Mouse (Mus musculus) ES-E14 (cell line): ENCODE results near the gene Gm17660. TPM values are rescaled to one million over a fixed set of nuclear protein-coding genes. Genes with fewer than 3 reads are reported as not detected.

Source experiments
- DNase-seq: peaks from one replicate; pipeline ENCODE4 v3.0.0-alpha.2; 2013; ENCODE audit warnings: low read depth, low spot score
- H3K27ac ChIP-seq: 2 replicates; pipeline ENCODE4 v1.5.1; 2012; ENCODE audit warnings: low read depth, mild to moderate bottlenecking, low read length, moderate library complexity, mixed read lengths; ENCODE audit not compliant: poor library complexity, insufficient read depth, severe bottlenecking
- H3K36me3 ChIP-seq: 2 replicates; pipeline ENCODE4 v1.6.1; 2012; ENCODE audit warnings: mild to moderate bottlenecking, low read length, moderate library complexity, mixed read lengths; ENCODE audit not compliant: control insufficient read depth, poor library complexity, insufficient read depth, severe bottlenecking
- H3K4me1 ChIP-seq, 2 experiments: fragments of 150-350 bp in 1 of 2; sonication (generic) in 1 of 2; 2 replicates each; pipeline ENCODE4 v1.6.1; 2012; ENCODE audit warnings: low read length in 2 of 2, mild to moderate bottlenecking in 1 of 2, mixed read lengths in 1 of 2; ENCODE audit not compliant: control insufficient read depth in 2 of 2, insufficient read depth in 2 of 2, poor library complexity in 1 of 2
- H3K4me3 ChIP-seq, 2 experiments: fragments of 150-350 bp in 1 of 2; sonication (generic) in 1 of 2; 2 replicates each; pipeline ENCODE4 v1.5.1; 2012; ENCODE audit warnings: low read length in 2 of 2, low read depth in 1 of 2, mild to moderate bottlenecking in 1 of 2, mixed read lengths in 1 of 2; ENCODE audit not compliant: insufficient read depth in 1 of 2, poor library complexity in 1 of 2, severe bottlenecking in 1 of 2
- H3K9ac ChIP-seq: 2 replicates; pipeline ENCODE4 v1.6.1; 2012; ENCODE audit warnings: low read depth, mild to moderate bottlenecking, low read length, mixed read lengths; ENCODE audit not compliant: poor library complexity, insufficient read depth, severe bottlenecking
- H3K9me3 ChIP-seq: fragments of 150-350 bp; sonication (generic); 2 replicates; pipeline ENCODE4 v1.6.1; 2012; ENCODE audit warnings: low read depth, mild to moderate bottlenecking, low read length; ENCODE audit not compliant: control insufficient read depth, insufficient read depth
- CHD2 ChIP-seq: IDR thresholded peaks from 2 replicates; pipeline ENCODE4 v1.6.1; 2014; ENCODE audit warnings: mild to moderate bottlenecking, low read depth, low read length, inconsistent platforms
- HCFC1 ChIP-seq: IDR thresholded peaks from 2 replicates; pipeline ENCODE4 v1.6.1; 2012; ENCODE audit warnings: low read length, inconsistent platforms, borderline replicate concordance; ENCODE audit not compliant: insufficient read depth
- MAFK ChIP-seq: IDR thresholded peaks from 2 replicates; pipeline ENCODE4 v1.6.1; 2014; ENCODE audit warnings: mild to moderate bottlenecking, low read depth, low read length, inconsistent platforms; ENCODE audit not compliant: insufficient read depth
- ZC3H11A ChIP-seq: IDR thresholded peaks from 2 replicates; pipeline ENCODE4 v1.6.1; 2012; ENCODE audit warnings: low read depth, mild to moderate bottlenecking, inconsistent platforms, low read length, borderline replicate concordance
- ZNF384 ChIP-seq: IDR thresholded peaks from 2 replicates; pipeline ENCODE4 v1.6.1; 2012; ENCODE audit warnings: low read depth, low read length, inconsistent platforms
- in situ Hi-C, 2 experiments: fragments of 600-800 bp; cut with MboI; formaldehyde crosslinking; loops; one replicate each; pipeline ENCODE4 v1.15.1; 2025; ENCODE audit warnings: low sequenced_read_pairs in 2 of 2, inconsistent platforms in 1 of 2; ENCODE audit not compliant: unreplicated experiment in 2 of 2
- total RNA-seq: library from RNA; depleted of rRNA; stranded (reverse); fragments of 300-350 nt; gene quantifications from 2 replicates; pipeline ENCODE4 v1.2.3, GENCODE M21; 2012

The Gm17660 gene
- total RNA-seq, 1 experiment = not detected

GRCm38 (mm10) chr5:104062773-104063551 is 14.4 kb downstream of the Gm17660 start:
- Histone ChIP-seq H3K36me3 (peaks cover 47% of the 10 kb centered on the region), H3K4me3 (no peak overlapping the region), H3K4me1 (no peaks in the 10 kb centered on the region), H3K9me3 (peaks cover 4% of the 10 kb centered on the region; the same call in 1 of the 2 replicates), H3K9ac (no peak overlapping the region), H3K27ac (no peak overlapping the region)
- in situ Hi-C loops = no loop called here
- TF ChIP-seq ZC3H11A (no peak), ZNF384 (no peak), CHD2 (no peak)
- no peak for DNase-seq

GRCm38 (mm10) chr5:104061936-104062772 is 15.3 kb downstream of the Gm17660 start:
- Histone ChIP-seq H3K27ac (no peak overlapping the region), H3K9ac (no peak overlapping the region), H3K36me3 (peaks cover 47% of the 10 kb centered on the region), H3K4me1 (no peaks in the 10 kb centered on the region), H3K9me3 (peaks cover 4% of the 10 kb centered on the region; the same call in 1 of the 2 replicates), H3K4me3 (no peak overlapping the region)
- in situ Hi-C loops = no loop called here
- no peak for TF ChIP-seq HCFC1
- no peak for TF ChIP-seq ZNF384
- no peak for TF ChIP-seq CHD2
- TF ChIP-seq ZC3H11A = no peak
- TF ChIP-seq MAFK = no peak
- no peak for DNase-seq

- Histone ChIP-seq H3K9me3 (peaks cover 4% of the 10 kb centered on the region; the same call in 1 of the 2 replicates), H3K27ac (no peak overlapping the region), H3K9ac (no peak overlapping the region), H3K4me1 (no peaks in the 10 kb centered on the region), H3K36me3 (peaks cover 49% of the 10 kb centered on the region), H3K4me3 (no peak overlapping the region)
- TF ChIP-seq MAFK (no peak), HCFC1 (no peak), ZNF384 (no peak), CHD2 (no peak), ZC3H11A (no peak)
- no peak for DNase-seq
- in situ Hi-C loops = no loop called here
Observed at GRCm38 (mm10) chr5:104060429-104060828, 17.0 kb downstream of the Gm17660 start.

GRCm38 (mm10) chr5:104059628-104060027 is 17.8 kb downstream of the Gm17660 start:
- DNase-seq = no peak
- in situ Hi-C loops = no loop called here
- H3K9me3 ChIP-seq = peaks cover 4% of the 10 kb centered on the region; the same call in 1 of the 2 replicates

More at GRCm38 (mm10) chr5:104059628-104060027, 17.8 kb downstream of the Gm17660 start:
- TF ChIP-seq ZC3H11A = no peak
- Histone ChIP-seq H3K4me1 (no peaks in the 10 kb centered on the region), H3K4me3 (no peak overlapping the region), H3K27ac (no peak overlapping the region), H3K36me3 (peaks cover 49% of the 10 kb centered on the region), H3K9ac (no peak overlapping the region)
